Mouse (Mus musculus) neutrophil, adult 83 days (primary cell): ENCODE results near the gene Krtdap. TPM values are rescaled to one million over a fixed set of nuclear protein-coding genes. Genes with fewer than 3 reads are reported as not detected.

Source experiments
- total RNA-seq, 2 experiments: library from RNA; stranded (reverse); gene quantifications; one replicate each; pipeline ENCODE4 v1.2.4; 2023

Krtdap gene
- total RNA-seq = not detected

DNA sequence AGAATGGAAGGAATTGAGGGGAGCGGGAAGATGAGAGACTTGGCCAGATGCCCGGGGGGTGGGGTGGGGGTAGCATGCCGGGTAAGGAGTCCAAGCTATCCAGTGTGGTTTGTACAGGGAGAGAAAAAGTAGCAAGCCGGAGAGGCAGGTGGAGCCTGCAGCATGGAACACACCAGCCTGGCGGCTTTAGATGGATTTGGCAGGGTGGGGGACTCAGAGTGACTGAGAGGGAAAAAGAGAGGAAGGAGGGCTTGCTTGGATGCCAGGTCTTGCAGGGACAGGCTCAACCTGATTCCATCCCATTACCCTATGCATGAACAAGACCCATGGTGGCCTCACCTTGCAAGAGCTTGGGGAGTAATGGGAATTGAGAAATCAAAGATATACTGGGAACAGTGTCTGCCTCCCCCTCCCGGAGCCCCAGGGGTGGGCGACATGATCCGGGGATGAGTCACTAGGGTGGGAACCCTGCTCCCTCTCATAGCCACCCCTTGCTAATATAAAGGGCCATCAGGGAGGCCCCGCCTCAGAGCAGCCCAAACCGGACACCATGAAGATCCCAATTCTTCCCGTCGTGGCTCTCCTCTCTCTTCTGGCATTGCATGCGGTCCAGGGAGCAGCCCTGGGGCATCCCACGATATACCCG is at the start of gene Krtdap:
Gene Krtdap, plus strand, starts transcription at position 520 of the 646 bp plus-strand sequence.

DNA sequence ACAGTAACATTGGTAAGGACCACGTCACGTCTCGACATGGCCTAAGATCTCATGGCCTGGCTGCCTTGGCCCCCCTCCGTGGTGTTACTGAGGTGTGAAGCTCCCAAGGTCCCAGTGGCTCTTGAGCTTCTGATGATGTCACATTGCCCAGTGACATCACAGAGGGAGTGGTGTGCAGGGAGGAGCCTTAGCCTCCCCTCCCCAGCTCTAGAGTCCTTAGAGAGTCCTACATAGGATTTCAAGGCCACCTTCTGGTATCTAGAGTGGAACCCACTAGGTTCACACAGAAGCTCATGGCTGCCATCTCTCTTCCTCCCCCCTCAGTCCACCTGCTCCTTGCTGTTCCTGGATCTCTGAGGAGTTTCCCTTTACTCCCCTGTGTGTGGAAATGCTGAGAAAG is 44.1 kb upstream of the Krtdap start, which contains the start of gene Gapdhs:
Gene Gapdhs, minus strand, starts transcription at position 65 of the 400 bp plus-strand sequence.

DNA sequence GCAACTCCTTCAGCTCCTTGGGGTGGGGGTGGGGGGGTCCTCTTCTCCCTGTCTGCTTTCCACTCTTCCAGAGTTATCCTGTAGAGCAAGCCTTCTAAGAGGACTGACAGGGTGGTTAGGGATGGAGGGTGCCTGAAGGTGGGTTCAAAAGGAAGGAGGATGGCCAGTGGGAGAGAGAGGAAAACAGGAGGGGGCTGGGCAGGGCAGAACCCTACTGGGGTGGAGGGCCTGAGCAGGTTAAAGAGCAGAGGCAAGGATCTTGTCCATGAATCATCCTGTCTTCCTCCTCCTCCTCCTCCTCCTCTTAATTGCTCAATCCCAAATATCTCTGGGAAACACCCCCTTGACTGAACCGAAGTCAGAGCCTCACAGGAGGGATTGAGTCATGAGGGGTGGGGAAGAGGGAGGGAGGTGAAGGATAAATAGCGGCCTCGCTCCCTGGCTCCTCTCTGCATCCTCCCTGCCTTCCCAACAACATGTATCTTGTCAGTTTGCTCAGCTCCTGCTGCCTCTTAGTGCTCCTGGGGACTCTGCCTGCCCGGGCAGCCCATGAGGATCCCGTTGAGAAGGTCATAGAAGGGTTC is 36.5 kb upstream of the Krtdap start, which contains the start of gene Sbsn:
Gene Sbsn, plus strand, starts transcription at position 386 of the 584 bp plus-strand sequence.

DNA sequence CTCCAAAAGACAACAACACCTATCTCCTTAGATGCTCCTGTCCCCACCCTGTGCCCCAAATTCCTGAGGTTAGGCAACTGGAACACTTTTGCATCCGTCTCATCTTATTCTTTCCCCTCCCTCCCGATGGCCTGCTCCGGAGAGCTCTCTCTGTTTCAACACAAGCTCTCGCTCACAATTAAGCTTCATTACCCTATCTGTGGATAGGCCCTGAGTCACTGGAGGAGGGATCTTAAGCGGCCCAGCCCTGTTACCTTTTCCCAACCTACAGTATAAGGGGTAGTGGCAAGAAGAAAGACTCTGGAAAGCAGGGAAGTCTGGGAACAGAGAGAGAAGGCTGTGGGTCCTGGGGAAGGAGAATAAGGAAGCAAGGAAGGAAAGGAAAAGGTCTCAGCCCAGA is 24.2 kb upstream of the Krtdap start, which contains the start of gene Dmkn:
Gene Dmkn, plus strand, starts transcription at position 301 of the 400 bp plus-strand sequence.

DNA sequence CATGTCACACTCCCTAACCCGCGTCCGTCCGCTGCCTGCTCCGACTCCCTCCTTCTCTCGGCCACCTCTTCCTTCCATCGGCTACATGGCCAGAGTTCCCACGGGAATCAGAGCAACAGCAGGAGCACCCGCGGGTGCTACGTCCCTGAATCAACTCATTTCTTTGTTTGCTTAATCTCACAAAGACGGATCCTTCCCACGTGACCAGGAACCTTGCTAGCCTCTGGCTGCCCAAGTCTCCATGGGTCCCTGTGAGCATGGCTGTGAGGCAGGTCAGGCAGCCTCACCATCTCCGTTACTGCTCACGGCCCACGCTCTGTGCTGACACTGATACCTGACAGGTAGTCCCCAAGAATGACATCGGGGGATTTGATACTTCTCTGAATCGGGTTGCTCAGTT is 36.0 kb downstream of the Krtdap start, which contains the start of gene Ffar2:
Gene Ffar2, minus strand, starts transcription at position 101 of the 400 bp plus-strand sequence.

Other genes starting within 250 kb of the Krtdap start
- gene Hspb6, start 235.7 kb upstream of the Krtdap start, total RNA-seq = 1 to 10 TPM; 5.0 to 5.5 TPM
- 1 to 10 TPM; 4.4 to 5.1 TPM for gene Proser3, start 235.6 kb upstream of the Krtdap start, total RNA-seq
- gene Lin37, start 228.1 kb upstream of the Krtdap start, total RNA-seq = 10 to 100 TPM; 24.1 to 36.0 TPM
- gene U2af1l4, start 224.6 kb upstream of the Krtdap start, total RNA-seq = 10 to 100 TPM; 36.6 to 41.9 TPM
- 1 to 10 TPM; 4.6 to 5.6 TPM for gene Gm49396, start 224.6 kb upstream of the Krtdap start, total RNA-seq
- gene Psenen, start 224.3 kb upstream of the Krtdap start, total RNA-seq = 100 to 1,000 TPM; 117 to 126 TPM
- 1 to 10 TPM; 2.3 to 4.4 TPM for gene Igflr1, start 222.5 kb upstream of the Krtdap start, total RNA-seq
- 10 to 100 TPM; 51.8 to 52.4 TPM for gene Kmt2b, start 199.2 kb upstream of the Krtdap start, total RNA-seq
- gene Zbtb32, start 189.0 kb upstream of the Krtdap start, total RNA-seq = under 1 TPM in 1 of 2 experiments, not detected in 1; 0.44 TPM
- under 1 TPM in 1 of 2 experiments, not detected in 1; 0.29 TPM for gene Upk1a, start 175.0 kb upstream of the Krtdap start, total RNA-seq
- 100 to 1,000 TPM; 236 to 278 TPM for gene Cox6b1, start 161.7 kb upstream of the Krtdap start, total RNA-seq
- not detected for gene Etv2, start 152.0 kb upstream of the Krtdap start, total RNA-seq
- gene Rbm42, start 137.6 kb upstream of the Krtdap start, total RNA-seq = 10 to 100 TPM; 73.6 to 73.7 TPM
- gene Haus5, start 122.9 kb upstream of the Krtdap start, total RNA-seq = 10 to 100 TPM; 19.2 to 25.8 TPM
- gene Pmis2, start 116.3 kb upstream of the Krtdap start, total RNA-seq = not detected
- not detected for gene 2200002J24Rik, start 89.0 kb upstream of the Krtdap start, total RNA-seq
- gene Atp4a, start 75.7 kb upstream of the Krtdap start, total RNA-seq = under 1 TPM in 1 of 2 experiments, not detected in 1; 0.99 TPM
- gene Tmem147, start 58.4 kb upstream of the Krtdap start, total RNA-seq = 10 to 100 TPM; 35.2 to 35.7 TPM
- gene Gapdhs, start 44.2 kb upstream of the Krtdap start, total RNA-seq = not detected
- 1 to 10 TPM; 1.3 to 2.7 TPM for gene Sbsn, start 36.4 kb upstream of the Krtdap start, total RNA-seq
- gene Dmkn, start 24.1 kb upstream of the Krtdap start, total RNA-seq = 1 to 10 TPM; 2.8 to 4.5 TPM
- 10 to 100 TPM; 41.2 to 51.1 TPM for gene Ffar2, start 35.9 kb downstream of the Krtdap start, total RNA-seq
- gene Ffar3, start 68.3 kb downstream of the Krtdap start, total RNA-seq = not detected
- gene Ffar1, start 73.7 kb downstream of the Krtdap start, total RNA-seq = not detected
- 1 to 10 TPM; 2.2 to 3.4 TPM for gene Cd22, start 92.4 kb downstream of the Krtdap start, total RNA-seq
- 1 to 10 TPM; 1.3 to 1.6 TPM for gene Mag, start 127.0 kb downstream of the Krtdap start, total RNA-seq
- not detected for gene Hamp2, start 136.8 kb downstream of the Krtdap start, total RNA-seq
- gene Hamp, start 156.1 kb downstream of the Krtdap start, total RNA-seq = not detected
- 100 to 1,000 TPM; 119 to 124 TPM for gene Usf2, start 168.9 kb downstream of the Krtdap start, total RNA-seq
- gene Lsr, start 185.6 kb downstream of the Krtdap start, total RNA-seq = 1 to 10 TPM; 2.5 to 3.2 TPM
- gene Fam187b, start 185.9 kb downstream of the Krtdap start, total RNA-seq = under 1 TPM; 0.46 to 0.72 TPM